Mouse (Mus musculus) stomach, postnatal 0 days (tissue): Measurements from ENCODE around the gene Trip13.

ENCODE experiments used
- CTCF ChIP-seq: IDR thresholded peaks from 2 replicates; pipeline ENCODE4 v1.5.1; 2016; ENCODE audit warnings: antibody characterized with exemption, low read depth, mild to moderate bottlenecking, moderate library complexity
- EP300 ChIP-seq: optimal IDR thresholded peaks from 2 replicates; pipeline ENCODE3; 2016; ENCODE audit warnings: antibody characterized with exemption

GRCm38 (mm10) chr13:73944606-73945005 lies 7.0 kb upstream of the Trip13 start:
- TF ChIP-seq CTCF (no peak), EP300 (no peak)
